22 mouse cellular contexts compared by ENCODE assay signal in genomic region chr2:28610716-28611406, GRCm38 (mm10). TPM values are rescaled to one million over a fixed set of nuclear protein-coding genes. Genes with fewer than 3 reads are reported as not detected.
DNase-seq lines count a peak whose midpoint lies in the region; ATAC-seq and TF ChIP-seq lines count a peak whose summit lies in the region.
"Had no signal": no experiment of that assay in that cellular context is flagged by ENCODE, and none has a peak within 500 bp of the region (broad histone marks: within the 10 kb centered on the region; RNA-seq: fewer than 3 reads in every experiment).

No protein-coding gene starts in this region.

- H3K9me3 ChIP-seq in hindbrain, embryonic 10.5 days, result no peaks in the 10 kb centered on the region
- H3K9me3 ChIP-seq in hindbrain, embryonic 14.5 days (ENCODE audit: control insufficient read depth, low read length), result no peaks in the 10 kb centered on the region
- H3K9me3 ChIP-seq in midbrain, postnatal 0 days (ENCODE audit: low read length), result no peaks in the 10 kb centered on the region
- H3K9me3 ChIP-seq in midbrain, embryonic 16.5 days (replicated peaks; ENCODE audit: control insufficient read depth, low read length, poor library complexity, severe bottlenecking), result no peaks in the 10 kb centered on the region
- no peaks in the 10 kb centered on the region for H3K9me3 ChIP-seq in liver, embryonic 16.5 days (replicated peaks; ENCODE audit: control insufficient read depth, low read length)
- H3K9me3 ChIP-seq: hindbrain, embryonic 15.5 days; limb, embryonic 13.5 days had no signal

- no peak for TF ChIP-seq CTCF in midbrain, postnatal 0 days (IDR thresholded peaks at IDR 0.05)

- no peak overlapping the region; the same call in 1 of the 2 replicates for H3K4me3 ChIP-seq in hindbrain, embryonic 10.5 days
- no peak overlapping the region for H3K4me3 ChIP-seq in hindbrain, embryonic 14.5 days (replicated peaks; ENCODE audit: low read length)
- H3K4me3 ChIP-seq in midbrain, postnatal 0 days (ENCODE audit: low read depth, low read length), result no peak overlapping the region
- no peak overlapping the region for H3K4me3 ChIP-seq in midbrain, embryonic 16.5 days (ENCODE audit: low read depth, low read length)
- no peak overlapping the region for H3K4me3 ChIP-seq in liver, embryonic 16.5 days (ENCODE audit: low read depth, low read length)
- H3K4me3 ChIP-seq: erythroblast, embryonic 14.5 days; heart, adult 2 months; hindbrain, embryonic 15.5 days; limb, embryonic 13.5 days had no signal

- 55% methylated on average over 12 of the region's 12 CpGs for WGBS in hindbrain, embryonic 10.5 days
- WGBS in hindbrain, embryonic 14.5 days, result 54% methylated on average over 12 of the region's 12 CpGs
- WGBS in midbrain, postnatal 0 days, result 56% methylated on average over 12 of the region's 12 CpGs
- WGBS in midbrain, embryonic 16.5 days, result 66% methylated on average over 12 of the region's 12 CpGs
- 86% methylated on average over 12 of the region's 12 CpGs for WGBS in liver, embryonic 16.5 days (ENCODE audit: insufficient replicate concordance)

- no peak for ATAC-seq in hindbrain, embryonic 14.5 days (ENCODE audit: low FRiP score)
- no peak for ATAC-seq in midbrain, postnatal 0 days (ENCODE audit: low FRiP score)
- ATAC-seq in midbrain, embryonic 16.5 days, result no peak
- ATAC-seq in liver, embryonic 16.5 days (ENCODE audit: low read depth), result no peak

- no peaks in the 10 kb centered on the region for H3K36me3 ChIP-seq in hindbrain, embryonic 10.5 days
- no peaks in the 10 kb centered on the region for H3K36me3 ChIP-seq in hindbrain, embryonic 14.5 days (replicated peaks; ENCODE audit: control insufficient read depth, insufficient read depth)
- peaks cover 8% of the 10 kb centered on the region; the same call in 1 of the 2 replicates for H3K36me3 ChIP-seq in midbrain, postnatal 0 days (ENCODE audit: insufficient read depth, low read length)
- H3K36me3 ChIP-seq in midbrain, embryonic 16.5 days (ENCODE audit: control insufficient read depth, insufficient read depth, low read length), result no peaks in the 10 kb centered on the region
- H3K36me3 ChIP-seq in liver, embryonic 16.5 days (ENCODE audit: control insufficient read depth, insufficient read depth), result peaks cover 66% of the 10 kb centered on the region
- H3K36me3 ChIP-seq: hindbrain, embryonic 15.5 days; limb, embryonic 13.5 days had no signal

- no peak overlapping the region for H3K4me2 ChIP-seq in hindbrain, embryonic 14.5 days (replicated peaks)
- H3K4me2 ChIP-seq in midbrain, postnatal 0 days (ENCODE audit: low read depth, low read length, poor library complexity, severe bottlenecking), result no peak overlapping the region
- H3K4me2 ChIP-seq in midbrain, embryonic 16.5 days (ENCODE audit: low read length), result no peak overlapping the region
- no peak overlapping the region for H3K4me2 ChIP-seq in liver, embryonic 16.5 days (ENCODE audit: low read depth, low read length)
- H3K4me2 ChIP-seq: hindbrain, embryonic 15.5 days; limb, embryonic 13.5 days had no signal

- H3K4me1 ChIP-seq in hindbrain, embryonic 10.5 days (replicated peaks), result peaks cover 24% of the 10 kb centered on the region
- H3K4me1 ChIP-seq in hindbrain, embryonic 14.5 days (replicated peaks; ENCODE audit: control insufficient read depth, insufficient read depth, low read length), result no peaks in the 10 kb centered on the region
- H3K4me1 ChIP-seq in midbrain, postnatal 0 days (ENCODE audit: insufficient read depth, low read length), result no peaks in the 10 kb centered on the region
- no peaks in the 10 kb centered on the region for H3K4me1 ChIP-seq in midbrain, embryonic 16.5 days (ENCODE audit: control insufficient read depth, insufficient read depth, low read length)
- peaks cover 72% of the 10 kb centered on the region for H3K4me1 ChIP-seq in liver, embryonic 16.5 days (ENCODE audit: control insufficient read depth, low read depth, low read length)
- H3K4me1 ChIP-seq: hindbrain, embryonic 15.5 days had no signal

- peak; percentile 32 for DNase-seq in hindbrain, embryonic 10.5 days (ENCODE audit: low spot score)
- DNase-seq in hindbrain, embryonic 14.5 days (ENCODE audit: low spot score), result no peak
- DNase-seq in midbrain, postnatal 0 days (ENCODE audit: low spot score), result peak; percentile 36
- DNase-seq in cerebellum, postnatal 14 days, result peak; percentile 80 to 85
- DNase-seq in frontal cortex, adult 2 months (ENCODE audit: extremely low spot score in 1 of 2, low spot score in 1 of 2), result no peak
- DNase-seq in frontal cortex, postnatal 25 days (ENCODE audit: low spot score in 2 of 2), result no peak
- DNase-seq: gastrocnemius, postnatal 14 days; heart, adult 2 months; kidney, adult 2 months; kidney, postnatal 25 days; layer of hippocampus, adult 9-11 months; lung, postnatal 14 days; right cerebral cortex, postnatal 14 days; thymus, postnatal 14 days had no signal

- no peaks in the 10 kb centered on the region for H3K27me3 ChIP-seq in hindbrain, embryonic 10.5 days (ENCODE audit: insufficient read depth, poor library complexity, severe bottlenecking)
- H3K27me3 ChIP-seq in hindbrain, embryonic 14.5 days (ENCODE audit: control insufficient read depth, insufficient read depth, low read length), result no peaks in the 10 kb centered on the region
- no peaks in the 10 kb centered on the region for H3K27me3 ChIP-seq in midbrain, postnatal 0 days (ENCODE audit: insufficient read depth, low read length)
- no peaks in the 10 kb centered on the region for H3K27me3 ChIP-seq in midbrain, embryonic 16.5 days (ENCODE audit: control insufficient read depth, insufficient read depth, low read depth, low read length)
- no peaks in the 10 kb centered on the region for H3K27me3 ChIP-seq in liver, embryonic 16.5 days (ENCODE audit: control insufficient read depth, insufficient read depth, low read depth, low read length)
- H3K27me3 ChIP-seq: hindbrain, embryonic 15.5 days had no signal

- no peak overlapping the region for H3K9ac ChIP-seq in hindbrain, embryonic 14.5 days
- no peak overlapping the region for H3K9ac ChIP-seq in midbrain, postnatal 0 days (replicated peaks; ENCODE audit: low read length, poor library complexity, severe bottlenecking)
- H3K9ac ChIP-seq in midbrain, embryonic 16.5 days (ENCODE audit: low read depth, low read length), result no peak overlapping the region
- no peak overlapping the region for H3K9ac ChIP-seq in liver, embryonic 16.5 days (ENCODE audit: low read depth, low read length)
- H3K9ac ChIP-seq: hindbrain, embryonic 15.5 days; limb, embryonic 13.5 days had no signal

- peak overlapping the region; percentile 37 for H3K27ac ChIP-seq in hindbrain, embryonic 10.5 days
- no peak overlapping the region for H3K27ac ChIP-seq in hindbrain, embryonic 14.5 days
- H3K27ac ChIP-seq in midbrain, postnatal 0 days (ENCODE audit: low read depth, low read length), result no peak overlapping the region
- H3K27ac ChIP-seq in midbrain, embryonic 16.5 days (ENCODE audit: low read length), result no peak overlapping the region
- H3K27ac ChIP-seq in liver, embryonic 16.5 days (ENCODE audit: low read length), result peak overlapping the region; percentile 50
- H3K27ac ChIP-seq: heart, adult 2 months; hindbrain, embryonic 15.5 days; limb, embryonic 13.5 days had no signal

RNA-seq across cellular contexts. Expression of gene Gfi1b, which starts 10.9 kb away (rescaled TPM):
- 3.4 and 4.7 TPM in 2 replicates for polyA plus RNA-seq in hindbrain, embryonic 10.5 days (2016; fragmentation: Nextera tagmentation; extraction: Ambion mirVana)
- polyA plus RNA-seq in hindbrain, embryonic 14.5 days (2014; fragmentation: Nextera tagmentation; extraction: Ambion mirVana), result not detected in 2 replicates
- total RNA-seq in midbrain, postnatal 0 days (2014; rRNA removed), result not detected in 2 replicates
- not detected in 2 replicates for polyA plus RNA-seq in midbrain, postnatal 0 days (2015; fragmentation: Nextera tagmentation; extraction: Ambion mirVana)
- polyA plus RNA-seq in midbrain, embryonic 16.5 days (2015; fragmentation: Nextera tagmentation; extraction: Ambion mirVana), result not detected in 2 replicates
- polyA plus RNA-seq in liver, embryonic 16.5 days (2015; fragmentation: Nextera tagmentation; extraction: Ambion mirVana), result 88.7 and 89.4 TPM in 2 replicates
- polyA plus RNA-seq in frontal cortex, adult 2 months (2012; rRNA removed), result 0.08 TPM in 1 of 2 replicates, not detected in the other
- total RNA-seq: gastrocnemius, postnatal 14 days; heart, adult 2 months; left cerebral cortex, adult 8-10 months had no signal
- polyA plus RNA-seq: C2C12; neural tube, embryonic 14.5 days had no signal

RNA-seq across cellular contexts. Expression of gene Gtf3c5, which starts 27.3 kb away (rescaled TPM):
- 59.8 and 61.0 TPM in 2 replicates for polyA plus RNA-seq in hindbrain, embryonic 10.5 days (2016; fragmentation: Nextera tagmentation; extraction: Ambion mirVana)
- 28.6 and 29.3 TPM in 2 replicates for polyA plus RNA-seq in hindbrain, embryonic 14.5 days (2014; fragmentation: Nextera tagmentation; extraction: Ambion mirVana)
- 23.3 and 26.7 TPM in 2 replicates for total RNA-seq in midbrain, postnatal 0 days (2014; rRNA removed)
- polyA plus RNA-seq in midbrain, postnatal 0 days (2015; fragmentation: Nextera tagmentation; extraction: Ambion mirVana), result 29.3 and 33.5 TPM in 2 replicates
- polyA plus RNA-seq in midbrain, embryonic 16.5 days (2015; fragmentation: Nextera tagmentation; extraction: Ambion mirVana), result 42.3 and 46.3 TPM in 2 replicates
- 12.1 TPM in 2 replicates for polyA plus RNA-seq in liver, embryonic 16.5 days (2015; fragmentation: Nextera tagmentation; extraction: Ambion mirVana)
- polyA plus RNA-seq in frontal cortex, adult 2 months (2012; rRNA removed), result 21.8 and 23.8 TPM in 2 replicates

RNA-seq across cellular contexts. Expression of gene Tsc1, which starts 30.2 kb away (rescaled TPM):
- polyA plus RNA-seq in hindbrain, embryonic 10.5 days (2016; fragmentation: Nextera tagmentation; extraction: Ambion mirVana), result 21.8 and 23.8 TPM in 2 replicates
- polyA plus RNA-seq in hindbrain, embryonic 14.5 days (2014; fragmentation: Nextera tagmentation; extraction: Ambion mirVana), result 29.2 and 29.4 TPM in 2 replicates
- total RNA-seq in midbrain, postnatal 0 days (2014; rRNA removed), result 41.3 and 42.9 TPM in 2 replicates
- 19.5 and 22.9 TPM in 2 replicates for polyA plus RNA-seq in midbrain, postnatal 0 days (2015; fragmentation: Nextera tagmentation; extraction: Ambion mirVana)
- 30.4 and 37.9 TPM in 2 replicates for polyA plus RNA-seq in midbrain, embryonic 16.5 days (2015; fragmentation: Nextera tagmentation; extraction: Ambion mirVana)
- polyA plus RNA-seq in liver, embryonic 16.5 days (2015; fragmentation: Nextera tagmentation; extraction: Ambion mirVana), result 9.6 and 9.8 TPM in 2 replicates
- polyA plus RNA-seq in frontal cortex, adult 2 months (2012; rRNA removed), result 31.0 and 33.7 TPM in 2 replicates

RNA-seq across cellular contexts. Expression of gene Cel, which starts 47.7 kb away (rescaled TPM):
- not detected in 2 replicates for polyA plus RNA-seq in hindbrain, embryonic 10.5 days (2016; fragmentation: Nextera tagmentation; extraction: Ambion mirVana)
- polyA plus RNA-seq in hindbrain, embryonic 14.5 days (2014; fragmentation: Nextera tagmentation; extraction: Ambion mirVana), result not detected in 2 replicates
- total RNA-seq in midbrain, postnatal 0 days (2014; rRNA removed), result not detected in 2 replicates
- polyA plus RNA-seq in midbrain, postnatal 0 days (2015; fragmentation: Nextera tagmentation; extraction: Ambion mirVana), result not detected in 2 replicates
- polyA plus RNA-seq in midbrain, embryonic 16.5 days (2015; fragmentation: Nextera tagmentation; extraction: Ambion mirVana), result not detected in 2 replicates
- polyA plus RNA-seq in liver, embryonic 16.5 days (2015; fragmentation: Nextera tagmentation; extraction: Ambion mirVana), result 1.6 and 9.7 TPM in 2 replicates
- polyA plus RNA-seq in frontal cortex, adult 2 months (2012; rRNA removed), result 0.10 TPM in 1 of 2 replicates, not detected in the other
- total RNA-seq: gastrocnemius, postnatal 14 days; heart, adult 2 months; left cerebral cortex, adult 8-10 months had no signal
- polyA plus RNA-seq: C2C12; erythroblast, embryonic 14.5 days; heart, adult 2 months; kidney, adult 2 months; neural tube, embryonic 14.5 days had no signal

Comparison
In these comparisons a context has a peak if more than half of its experiments do, and no peak if none do; other contexts are left out.
1. DNase-seq: peak in hindbrain, embryonic 10.5 days (single experiment), midbrain, postnatal 0 days (single experiment) and cerebellum, postnatal 14 days (2 of 2); none in hindbrain, embryonic 14.5 days (single experiment), frontal cortex, adult 2 months (0 of 2) and frontal cortex, postnatal 25 days (0 of 2).
2. H3K27ac ChIP-seq: peak in hindbrain, embryonic 10.5 days (single experiment) and liver, embryonic 16.5 days (single experiment); none in hindbrain, embryonic 14.5 days (single experiment), midbrain, postnatal 0 days (single experiment) and midbrain, embryonic 16.5 days (single experiment).
3. RNA of gene Gfi1b, which starts 10.9 kb away (polyA plus RNA-seq): 88.7 to 89.4 TPM in liver, embryonic 16.5 days; 3.4 to 4.7 TPM in hindbrain, embryonic 10.5 days, not detected in midbrain, postnatal 0 days, not detected in hindbrain, embryonic 14.5 days, not detected in midbrain, embryonic 16.5 days and 0.08 TPM in frontal cortex, adult 2 months; every median in the first group is over 10 times any median in the second.